Mouse (Mus musculus): Measurements from ENCODE around the gene 2310050C09Rik.

The 2310050C09Rik gene

DNA sequence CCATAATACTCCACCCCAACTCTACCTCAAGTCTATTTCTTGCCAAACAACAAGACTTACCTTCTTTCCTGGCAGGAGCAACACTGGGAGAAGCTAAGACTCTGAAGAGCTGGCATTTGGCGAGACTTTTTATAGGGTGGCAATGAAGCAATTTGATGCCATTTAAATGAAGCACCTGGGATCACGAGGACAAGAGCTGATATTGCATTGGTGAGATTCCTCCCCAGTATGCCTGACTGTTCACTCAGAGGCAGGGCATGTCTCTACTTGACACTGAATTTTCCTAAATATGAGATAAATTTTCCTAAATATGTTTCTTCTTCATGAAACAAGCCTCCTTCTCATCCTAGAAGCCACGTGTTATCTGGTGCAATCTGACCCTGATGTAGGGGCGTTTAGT, at the start of gene 2310050C09Rik:
Gene 2310050C09Rik (minus strand): TSS at position 101 of the 400 bp plus-strand sequence.
- no peak for DNase-seq (ENCODE audit: low spot score)

DNA sequence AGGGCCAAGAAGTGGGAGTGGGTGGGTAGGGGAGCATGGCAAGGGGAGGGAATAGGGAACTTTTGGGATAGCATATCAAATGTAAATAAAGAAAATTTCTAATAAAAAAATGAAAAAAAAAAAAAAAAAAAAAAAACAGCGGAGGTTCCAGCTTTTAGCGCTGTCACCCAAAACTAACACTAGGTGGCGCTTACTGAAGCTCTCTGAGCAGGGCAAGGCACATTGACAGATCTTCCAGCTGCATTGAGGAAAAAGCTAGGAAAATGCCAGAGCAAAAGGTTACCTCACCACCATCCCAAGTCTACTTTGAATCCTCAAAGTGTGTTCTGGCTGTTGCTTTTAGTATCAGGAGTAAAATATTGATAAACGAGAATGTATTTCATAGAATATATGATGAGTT, 37.6 kb upstream of the 2310050C09Rik start:
- no peak for DNase-seq (ENCODE audit: low spot score)

GRCm38 (mm10) chr3:92905182-92905581, 35.2 kb upstream of the 2310050C09Rik start:
- no peak for DNase-seq (ENCODE audit: low spot score)

- no peak for DNase-seq (ENCODE audit: low spot score)
These were observed 33.6 kb upstream of the 2310050C09Rik start for GRCm38 (mm10) chr3:92903640-92904039.

GRCm38 (mm10) chr3:92902992-92903391, 33.0 kb upstream of the 2310050C09Rik start:
- DNase-seq (ENCODE audit: low spot score): no peak

DNA sequence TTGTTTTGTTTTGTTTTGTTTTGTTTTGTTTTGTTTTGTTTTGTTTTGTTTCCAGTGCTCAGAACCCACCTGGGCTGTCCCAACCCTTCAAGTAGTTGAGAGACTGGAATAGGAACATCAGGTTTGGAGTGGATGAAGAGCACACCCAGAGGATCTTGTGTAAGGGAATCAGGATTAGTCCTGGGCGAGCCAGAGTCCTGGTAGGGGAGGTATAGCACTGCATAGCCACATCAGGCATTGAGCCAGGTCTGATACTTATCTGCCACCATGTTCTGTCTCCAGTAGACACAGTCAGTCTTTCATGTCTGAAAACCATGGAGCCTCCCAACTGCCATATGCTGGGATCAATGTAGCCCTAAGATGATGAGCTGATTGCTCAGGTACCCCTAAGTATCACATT, 24.5 kb upstream of the 2310050C09Rik start:
- no peak for DNase-seq (ENCODE audit: low spot score)

DNA sequence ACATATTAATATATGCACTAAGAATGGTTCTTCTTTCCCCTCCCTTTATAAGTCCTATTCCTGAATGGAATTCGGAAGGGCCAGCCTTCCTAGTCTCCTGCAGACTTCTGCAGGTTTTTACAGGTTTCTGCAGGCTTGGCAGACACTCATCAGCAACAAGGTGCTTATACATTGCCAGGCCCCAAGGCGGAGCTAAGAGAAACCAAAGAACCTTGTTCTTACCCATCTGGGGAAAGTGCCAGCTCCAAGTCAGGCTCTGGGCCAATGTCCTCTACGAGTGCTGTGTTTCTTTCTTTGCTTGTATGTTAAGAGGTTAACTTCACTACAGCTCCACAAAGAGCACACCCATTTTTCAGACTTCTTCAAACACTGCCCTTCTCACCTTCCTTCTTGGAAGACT, 24.0 kb upstream of the 2310050C09Rik start:
- no peak for DNase-seq (ENCODE audit: low spot score)

DNA sequence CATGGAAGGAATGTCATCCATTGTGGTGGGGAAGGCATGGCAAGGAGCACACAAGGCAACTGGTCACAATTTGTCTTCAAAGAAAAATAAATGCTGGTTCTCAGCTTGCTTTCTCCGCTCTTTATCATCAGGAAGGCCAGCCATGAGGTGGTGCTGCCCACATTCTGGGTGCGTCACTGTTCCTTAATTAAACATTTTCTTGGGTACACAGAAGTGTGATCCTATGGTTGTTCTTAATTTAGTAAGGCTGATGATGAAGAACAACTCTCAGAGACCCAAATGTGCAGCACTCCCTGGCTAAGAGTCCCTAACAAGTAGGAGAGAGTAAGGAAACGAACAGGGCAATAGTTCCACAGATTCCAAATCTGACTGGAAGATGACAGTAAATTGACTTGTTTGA, 4.2 kb upstream of the 2310050C09Rik start:
- DNase-seq (ENCODE audit: low spot score): no peak

DNA sequence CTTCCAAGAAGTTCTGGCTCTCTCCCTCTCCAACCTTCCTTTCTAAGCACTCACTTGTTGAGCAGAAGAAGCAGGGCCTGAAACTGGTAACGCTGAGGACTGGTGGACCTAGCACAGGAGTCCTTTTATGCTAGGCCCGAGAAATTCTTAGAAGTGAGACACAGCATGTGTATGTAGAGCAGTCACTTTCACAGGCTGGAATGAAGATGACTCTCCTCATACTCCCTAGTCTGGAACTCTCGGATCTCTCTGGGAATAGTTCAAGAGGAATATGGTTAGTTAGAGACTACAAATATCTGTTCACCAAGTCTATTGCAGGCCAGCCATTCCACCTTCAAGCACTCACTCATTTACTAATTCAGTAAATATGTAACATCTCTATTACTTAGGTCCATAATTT, 18.8 kb downstream of the 2310050C09Rik start, which contains the start of gene Lce1l:
Gene Lce1l (minus strand): TSS at position 101 of the 400 bp plus-strand sequence.
- DNase-seq (ENCODE audit: low spot score): no peak

DNA sequence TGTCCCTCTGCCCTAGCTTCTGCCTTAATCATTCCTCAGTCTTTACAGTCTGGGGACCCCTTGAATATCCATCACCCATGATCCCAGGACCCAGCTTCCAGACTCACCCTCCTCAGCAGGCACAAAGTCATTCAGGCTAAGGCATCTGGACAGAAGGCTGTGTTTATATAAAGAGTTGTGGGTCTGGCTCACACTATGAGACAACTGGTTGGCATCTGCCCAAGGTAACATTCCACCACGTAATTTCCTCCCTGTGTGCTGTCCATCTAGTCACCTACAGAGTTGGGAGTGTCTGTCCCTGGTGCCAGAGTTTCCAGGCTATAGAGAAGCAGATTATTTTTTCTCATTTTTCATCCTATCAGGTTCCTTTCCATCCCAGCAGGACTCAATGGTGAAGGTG, 42.9 kb downstream of the 2310050C09Rik start, which contains the start of gene Kprp:
Gene Kprp (minus strand): TSS at position 140 of the 400 bp plus-strand sequence.
- DNase-seq (ENCODE audit: low spot score): no peak

- DNase-seq (ENCODE audit: low spot score): no peak
These were observed 44.2 kb downstream of the 2310050C09Rik start for GRCm38 (mm10) chr3:92825808-92826207.

Data from ovary, postnatal 10 days (tissue).